In genomic region chr6:114901321-114901824, GRCm38 (mm10) we compare ENCODE assay signal across 7 mouse cellular contexts.
DNase-seq lines count a peak whose midpoint lies in the region; ATAC-seq and TF ChIP-seq lines count a peak whose summit lies in the region.

No protein-coding gene starts in this region.

- H3K4me1 ChIP-seq in brown adipose tissue, adult 24 weeks (ENCODE audit: control insufficient read depth, insufficient read depth, insufficient read length, low read length) = peaks cover 52% of the 10 kb centered on the region
- H3K4me1 ChIP-seq in heart, embryonic 16.5 days (ENCODE audit: control insufficient read depth, insufficient read depth, low read length) = peaks cover 69% of the 10 kb centered on the region
- H3K4me1 ChIP-seq in liver, embryonic 14.5 days (replicated peaks; ENCODE audit: control insufficient read depth in 2 of 2, insufficient read depth in 2 of 2, low read length in 1 of 2) = peaks cover 46 to 58% of the 10 kb centered on the region in 2 experiments
- H3K4me1 ChIP-seq in neural tube, embryonic 11.5 days (ENCODE audit: control insufficient read depth, insufficient read depth, low read length) = peaks cover 31% of the 10 kb centered on the region
- peaks cover 55% of the 10 kb centered on the region for H3K4me1 ChIP-seq in thymus, adult 2 months (replicated peaks; ENCODE audit: control insufficient read depth, insufficient read depth, low read length)

- H3K9ac ChIP-seq in heart, embryonic 16.5 days (ENCODE audit: low read length) = peak overlapping the region; percentile 37
- H3K9ac ChIP-seq in liver, embryonic 14.5 days (replicated peaks) = peak overlapping the region; percentile 56
- no peak overlapping the region for H3K9ac ChIP-seq in neural tube, embryonic 11.5 days (ENCODE audit: low read length)

- WGBS in heart, embryonic 16.5 days = 5% methylated on average over 12 of the region's 12 CpGs
- WGBS in liver, embryonic 14.5 days (ENCODE audit: insufficient replicate concordance) = 6% methylated on average over 12 of the region's 12 CpGs
- WGBS in neural tube, embryonic 11.5 days = 5% methylated on average over 12 of the region's 12 CpGs
- WGBS in thymus, adult 2 months = 56% methylated on average over 12 of the region's 12 CpGs

- peaks cover 3% of the 10 kb centered on the region; the same call in 1 of the 2 replicates for H3K36me3 ChIP-seq in heart, embryonic 16.5 days (ENCODE audit: control insufficient read depth, insufficient read depth)
- no peaks in the 10 kb centered on the region for H3K36me3 ChIP-seq in liver, embryonic 14.5 days (replicated peaks; ENCODE audit: control insufficient read depth, insufficient read depth, low read depth)
- H3K36me3 ChIP-seq in neural tube, embryonic 11.5 days (ENCODE audit: control insufficient read depth, insufficient read depth, low read length) = no peaks in the 10 kb centered on the region; the same call in 1 of the 2 replicates
- H3K36me3 ChIP-seq in thymus, adult 2 months (ENCODE audit: control insufficient read depth, insufficient read depth, low read length) = no peaks in the 10 kb centered on the region

- H3K4me2 ChIP-seq in heart, embryonic 16.5 days (ENCODE audit: low read depth, low read length) = peak overlapping the region; percentile 54
- H3K4me2 ChIP-seq in liver, embryonic 14.5 days (ENCODE audit: low read depth) = peak overlapping the region; percentile 70
- H3K4me2 ChIP-seq in neural tube, embryonic 11.5 days (ENCODE audit: low read depth) = peak overlapping the region; percentile 20; the same call in 1 of the 2 replicates

- DNase-seq in ZHBTc4 (ENCODE audit: low read depth, low spot score) = peak; percentile 69
- DNase-seq in liver, embryonic 14.5 days (ENCODE audit: low read depth in 3 of 3, low spot score in 3 of 3) = peak; percentile 60 to 73 (median 67)
- DNase-seq in neural tube, embryonic 11.5 days (ENCODE audit: low spot score) = peak; percentile 59
- DNase-seq in gastrocnemius, postnatal 14 days = no peak
- no peak for DNase-seq in thymus, adult 2 months

- peak overlapping the region; percentile 46 for H3K27ac ChIP-seq in brown adipose tissue, adult 24 weeks (replicated peaks; ENCODE audit: low read depth, low read length)
- peak overlapping the region; percentile 80 for H3K27ac ChIP-seq in heart, embryonic 16.5 days (ENCODE audit: low read length)
- peak overlapping the region; percentile 88 for H3K27ac ChIP-seq in liver, embryonic 14.5 days
- no peak overlapping the region for H3K27ac ChIP-seq in neural tube, embryonic 11.5 days (ENCODE audit: low read depth, low read length)
- H3K27ac ChIP-seq in thymus, adult 2 months (ENCODE audit: control insufficient read depth, insufficient read depth, low read length) = no peak overlapping the region

- TF ChIP-seq POLR2A in thymus, adult 2 months (IDR thresholded peaks at IDR 0.05; ENCODE audit: control insufficient read depth, extremely low read depth, insufficient read depth, low read length, poor library complexity) = no peak

- no peaks in the 10 kb centered on the region for H3K9me3 ChIP-seq in heart, embryonic 16.5 days (replicated peaks; ENCODE audit: control insufficient read depth, low read length)
- no peaks in the 10 kb centered on the region for H3K9me3 ChIP-seq in liver, embryonic 14.5 days (ENCODE audit: control insufficient read depth, low read length)
- no peaks in the 10 kb centered on the region for H3K9me3 ChIP-seq in neural tube, embryonic 11.5 days (ENCODE audit: control insufficient read depth, low read length)

- intact Hi-C loops in gastrocnemius, postnatal 14 days (cut with DNase I; ENCODE audit: low total_unique reads) = no loop called here

- no peaks in the 10 kb centered on the region for H3K27me3 ChIP-seq in heart, embryonic 16.5 days (ENCODE audit: control insufficient read depth, insufficient read depth, low read length)
- H3K27me3 ChIP-seq in liver, embryonic 14.5 days (ENCODE audit: control insufficient read depth, insufficient read depth, low read length) = no peaks in the 10 kb centered on the region
- no peaks in the 10 kb centered on the region for H3K27me3 ChIP-seq in neural tube, embryonic 11.5 days (ENCODE audit: control insufficient read depth, insufficient read depth, low read length)
- no peaks in the 10 kb centered on the region for H3K27me3 ChIP-seq in thymus, adult 2 months (ENCODE audit: control insufficient read depth, insufficient read depth, low read length)

- peak; percentile 64 for ATAC-seq in heart, embryonic 16.5 days (replicated peaks; ENCODE audit: extremely low read depth, insufficient read depth, low FRiP score)
- peak; percentile 89 for ATAC-seq in liver, embryonic 14.5 days (ENCODE audit: insufficient read depth)
- ATAC-seq in neural tube, embryonic 11.5 days (ENCODE audit: insufficient read depth, low FRiP score, low TSS enrichment) = no peak

- no peak overlapping the region for H3K4me3 ChIP-seq in brown adipose tissue, adult 24 weeks (ENCODE audit: insufficient read depth, low read depth, low read length)
- H3K4me3 ChIP-seq in heart, embryonic 16.5 days (ENCODE audit: low read length) = peak overlapping the region; percentile 9; the same call in 1 of the 2 replicates
- H3K4me3 ChIP-seq in liver, embryonic 14.5 days (ENCODE audit: insufficient read depth in 1 of 2, low read depth in 2 of 2, low read length in 2 of 2) = peak overlapping the region; percentile 20 to 45
- no peak overlapping the region for H3K4me3 ChIP-seq in neural tube, embryonic 11.5 days (ENCODE audit: low read depth, low read length)
- no peak overlapping the region for H3K4me3 ChIP-seq in thymus, adult 2 months (ENCODE audit: control insufficient read depth, insufficient read depth, low read length)

- peak; percentile 74 for TF ChIP-seq EP300 in liver, embryonic 14.5 days (IDR thresholded peaks at IDR 0.05; ENCODE audit: low read depth)

- TF ChIP-seq CTCF in liver, embryonic 14.5 days (IDR thresholded peaks at IDR 0.05; ENCODE audit: low read depth) = no peak
- no peak for TF ChIP-seq CTCF in thymus, adult 2 months (IDR thresholded peaks at IDR 0.05; ENCODE audit: borderline replicate concordance, control insufficient read depth, extremely low read depth, insufficient read depth, low read length, poor library complexity)

Comparison
In these comparisons a context has a peak if more than half of its experiments do, and no peak if none do; other contexts are left out.
1. DNase-seq: peak in ZHBTc4 (single experiment), liver, embryonic 14.5 days (3 of 3) and neural tube, embryonic 11.5 days (single experiment); none in gastrocnemius, postnatal 14 days (single experiment) and thymus, adult 2 months (single experiment).
2. H3K27ac ChIP-seq: peak in brown adipose tissue, adult 24 weeks (single experiment), heart, embryonic 16.5 days (single experiment) and liver, embryonic 14.5 days (single experiment); none in neural tube, embryonic 11.5 days (single experiment) and thymus, adult 2 months (single experiment).
3. H3K4me3 ChIP-seq: peak in heart, embryonic 16.5 days (single experiment) and liver, embryonic 14.5 days (2 of 2); none in brown adipose tissue, adult 24 weeks (single experiment), neural tube, embryonic 11.5 days (single experiment) and thymus, adult 2 months (single experiment).
4. H3K4me2 ChIP-seq: peak in every context shown above with its lines; median percentile 70 in liver, embryonic 14.5 days; 54 in heart, embryonic 16.5 days; 20 in neural tube, embryonic 11.5 days.